Mouse (Mus musculus) lung, postnatal 0 days (tissue): ENCODE measurements around the gene Cep131. TPM values are rescaled to one million over a fixed set of nuclear protein-coding genes. Genes with fewer than 3 reads are reported as not detected.

ENCODE experiments used
- ATAC-seq: fragments of 200-750 bp; cut with Nextera tagmentation; 2 replicates; pipeline ENCODE4 v1.8.0; 2017; ENCODE audit warnings: moderate library complexity
- DNase-seq: peaks from one replicate; pipeline ENCODE4 v3.0.0-alpha.2; 2016; ENCODE audit warnings: low spot score
- H3K27ac ChIP-seq: fragments of 300-500 bp; sonication (generic); 2 replicates; pipeline ENCODE4 v1.5.1; 2014; ENCODE audit warnings: antibody characterized with exemption, mild to moderate bottlenecking, low read length, mixed read lengths
- H3K27me3 ChIP-seq: fragments of 300-500 bp; sonication (generic); replicated peaks from 2 replicates; pipeline ENCODE4 v1.6.1; 2014; ENCODE audit warnings: low read length, mixed read lengths; ENCODE audit not compliant: insufficient read depth
- H3K36me3 ChIP-seq: fragments of 300-500 bp; sonication (generic); 2 replicates; pipeline ENCODE4 v1.6.1; 2014; ENCODE audit warnings: low read length, mixed read lengths; ENCODE audit not compliant: insufficient read depth
- H3K4me1 ChIP-seq: fragments of 300-500 bp; sonication (generic); 2 replicates; pipeline ENCODE4 v1.6.1; 2014; ENCODE audit warnings: antibody characterized with exemption, low read depth, low read length, mixed read lengths; ENCODE audit not compliant: insufficient read depth
- H3K4me2 ChIP-seq: fragments of 300-500 bp; sonication (generic); replicated peaks from 2 replicates; pipeline ENCODE4 v1.6.1; 2014; ENCODE audit warnings: low read depth, mild to moderate bottlenecking, low read length, moderate library complexity, mixed read lengths
- H3K4me3 ChIP-seq: fragments of 300-500 bp; sonication (generic); 2 replicates; pipeline ENCODE4 v1.5.1; 2014; ENCODE audit warnings: low read depth, low read length
- H3K9ac ChIP-seq: fragments of 300-500 bp; sonication (generic); replicated peaks from 2 replicates; pipeline ENCODE4 v1.6.1; 2014; ENCODE audit warnings: low read depth, mild to moderate bottlenecking
- H3K9me3 ChIP-seq: fragments of 300-500 bp; sonication (generic); 2 replicates; pipeline ENCODE4 v1.6.1; 2016; ENCODE audit warnings: low read length, mixed read lengths
- CTCF ChIP-seq: IDR thresholded peaks from 2 replicates; pipeline ENCODE4 v1.5.1; 2016; ENCODE audit warnings: antibody characterized with exemption, mild to moderate bottlenecking
- EP300 ChIP-seq: IDR thresholded peaks from 2 replicates; pipeline ENCODE4 v1.6.1; 2016; ENCODE audit warnings: antibody characterized with exemption, mild to moderate bottlenecking, control low read depth
- WGBS: fragments of 180-500 bp; shearing (Covaris S2); extraction: QIAGEN DNeasy Blood & Tissue Kit; methylation state at CpG from one replicate; pipeline ENCODE4 v1.1.7; 2014; 5-methylcytosine and 5-hydroxymethylcytosine counted together
- polyA plus RNA-seq: library from polyadenylated mRNA; unstranded; fragments of >200 nt; fragmentation: Nextera tagmentation; extraction: Ambion mirVana; gene quantifications from 2 replicates; pipeline ENCODE4 v1.2.1, GENCODE M21; 2015

Cep131 gene
- polyA plus RNA-seq, 1 experiment from 2014 or later: 7.6 TPM

DNA sequence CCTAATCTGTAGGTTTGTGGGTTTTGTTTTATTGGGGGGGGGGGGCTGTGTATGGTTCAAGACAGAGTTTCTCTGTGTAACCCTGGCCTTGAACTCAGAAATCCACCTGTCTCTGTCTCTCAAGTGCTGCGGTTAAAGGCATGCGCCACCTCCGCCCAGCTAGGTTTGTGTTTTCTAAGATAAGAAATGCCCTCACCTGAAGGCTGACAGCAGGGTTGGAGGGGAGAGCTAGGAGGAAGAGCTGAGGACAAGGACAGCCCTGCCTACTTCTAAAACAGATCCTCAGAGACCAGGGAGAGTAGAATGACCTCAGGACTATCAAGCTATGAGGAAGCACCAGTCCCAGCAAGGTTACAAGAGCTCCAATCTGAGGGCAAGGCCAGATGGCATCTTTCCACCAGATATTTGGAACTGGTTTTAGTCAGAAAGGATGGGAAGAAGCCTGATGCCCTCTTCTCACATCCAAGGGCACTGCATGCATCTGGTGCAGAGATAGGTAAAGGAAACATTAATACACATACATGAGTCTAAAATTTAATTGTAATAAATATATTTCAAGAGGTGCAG lies 16.9 kb upstream of the Cep131 start:
- H3K4me1 ChIP-seq: peaks cover 5% of the 10 kb centered on the region; the same call in 1 of the 2 replicates
- no peaks in the 10 kb centered on the region for H3K9me3 ChIP-seq
- no peak overlapping the region for H3K9ac ChIP-seq
- H3K4me3 ChIP-seq: no peak overlapping the region
- TF ChIP-seq CTCF: no peak
- no peak for TF ChIP-seq EP300
- WGBS: 71% methylated on average over 3 of the region's 3 CpGs
- H3K4me2 ChIP-seq: no peak overlapping the region
- no peak for ATAC-seq
- peaks cover 27% of the 10 kb centered on the region for H3K36me3 ChIP-seq
- DNase-seq: no peak
- H3K27ac ChIP-seq: no peak overlapping the region
- H3K27me3 ChIP-seq: no peaks in the 10 kb centered on the region

DNA sequence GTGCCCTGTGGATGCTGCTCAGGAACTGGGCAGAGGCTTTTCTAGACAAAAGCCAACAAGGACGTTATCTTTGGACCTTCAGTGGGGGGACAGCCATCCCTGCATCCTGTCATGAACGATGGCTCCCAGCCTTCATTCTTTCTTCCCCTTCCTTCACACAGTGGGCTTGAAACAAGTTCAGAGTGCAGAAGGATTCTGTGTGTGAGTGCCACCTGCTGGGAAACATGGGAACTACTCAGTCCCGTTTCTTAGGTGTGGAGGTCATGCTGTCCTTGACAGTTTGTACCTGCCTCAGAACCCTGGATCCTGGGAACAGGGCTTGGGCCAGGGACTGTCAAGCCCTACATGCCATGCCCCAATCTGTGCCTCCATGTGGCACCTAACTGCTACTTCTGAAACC lies 14.4 kb upstream of the Cep131 start:
- no peak overlapping the region for H3K27ac ChIP-seq

DNA sequence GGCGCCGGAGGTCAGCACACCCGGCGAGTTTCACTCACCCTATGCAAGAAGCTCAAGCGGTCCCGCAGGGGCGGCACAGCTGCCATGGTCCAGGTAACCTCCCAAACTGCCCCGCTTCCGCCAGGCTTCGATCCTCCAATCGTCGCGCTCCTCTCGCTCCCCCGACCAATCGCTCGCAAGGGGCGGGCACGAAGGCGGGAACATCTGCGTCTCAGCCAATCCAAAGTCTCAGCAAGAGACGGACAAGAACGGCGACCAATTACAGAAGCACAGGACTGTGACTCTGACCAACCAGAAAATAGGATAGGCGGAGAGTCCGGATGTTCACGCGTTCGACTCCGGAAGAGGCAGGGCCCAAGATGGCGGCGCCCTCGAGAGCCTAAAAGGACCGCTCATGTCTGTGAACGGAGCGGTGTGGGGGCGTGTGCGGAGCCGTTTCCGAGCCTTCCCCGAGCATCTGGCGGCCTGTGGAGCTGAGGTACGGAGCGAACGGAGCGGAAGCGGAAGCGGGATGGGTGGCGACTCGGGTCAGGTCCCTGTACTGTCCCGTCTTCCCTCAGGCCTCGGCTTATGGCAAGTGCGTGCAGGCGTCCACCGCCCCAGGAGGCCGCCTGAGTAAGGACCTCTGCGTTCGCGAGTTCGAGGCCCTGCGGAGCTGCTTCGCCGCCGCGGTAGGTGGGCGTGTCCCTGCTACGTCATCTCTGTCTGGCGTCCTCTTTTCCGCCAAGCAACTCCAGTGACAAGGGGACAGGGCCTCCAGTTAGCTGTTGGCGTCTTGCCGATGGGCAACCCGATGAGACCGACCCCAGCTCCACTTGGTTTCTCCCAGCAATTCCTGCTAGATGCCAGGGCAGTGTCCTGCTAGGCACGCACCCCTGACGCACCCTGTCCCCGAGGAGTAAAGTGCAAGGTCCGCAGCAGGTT lies 12.2 kb upstream of the Cep131 start, which contains the start of the genes Tepsin and Ndufaf8:
Gene Tepsin, minus strand, starts transcription at position 144 of the 924 bp plus-strand sequence.
Gene Ndufaf8, plus strand, starts transcription at position 341 of the 924 bp plus-strand sequence.
- peak; percentile 99 for ATAC-seq

More for the DNA sequence above, 14.4 kb upstream of the Cep131 start:
- TF ChIP-seq CTCF (peak; percentile 91), EP300 (no peak)
- Histone ChIP-seq H3K4me1 (peaks cover 10% of the 10 kb centered on the region; the same call in 1 of the 2 replicates), H3K36me3 (peaks cover 16% of the 10 kb centered on the region), H3K9ac (no peak overlapping the region), H3K27me3 (no peaks in the 10 kb centered on the region), H3K4me3 (no peak overlapping the region), H3K4me2 (no peak overlapping the region), H3K9me3 (no peaks in the 10 kb centered on the region)
- ATAC-seq (no peak), DNase-seq (peak; percentile 76)
- WGBS: 0% methylated on average over 3 of the region's 3 CpGs

DNA sequence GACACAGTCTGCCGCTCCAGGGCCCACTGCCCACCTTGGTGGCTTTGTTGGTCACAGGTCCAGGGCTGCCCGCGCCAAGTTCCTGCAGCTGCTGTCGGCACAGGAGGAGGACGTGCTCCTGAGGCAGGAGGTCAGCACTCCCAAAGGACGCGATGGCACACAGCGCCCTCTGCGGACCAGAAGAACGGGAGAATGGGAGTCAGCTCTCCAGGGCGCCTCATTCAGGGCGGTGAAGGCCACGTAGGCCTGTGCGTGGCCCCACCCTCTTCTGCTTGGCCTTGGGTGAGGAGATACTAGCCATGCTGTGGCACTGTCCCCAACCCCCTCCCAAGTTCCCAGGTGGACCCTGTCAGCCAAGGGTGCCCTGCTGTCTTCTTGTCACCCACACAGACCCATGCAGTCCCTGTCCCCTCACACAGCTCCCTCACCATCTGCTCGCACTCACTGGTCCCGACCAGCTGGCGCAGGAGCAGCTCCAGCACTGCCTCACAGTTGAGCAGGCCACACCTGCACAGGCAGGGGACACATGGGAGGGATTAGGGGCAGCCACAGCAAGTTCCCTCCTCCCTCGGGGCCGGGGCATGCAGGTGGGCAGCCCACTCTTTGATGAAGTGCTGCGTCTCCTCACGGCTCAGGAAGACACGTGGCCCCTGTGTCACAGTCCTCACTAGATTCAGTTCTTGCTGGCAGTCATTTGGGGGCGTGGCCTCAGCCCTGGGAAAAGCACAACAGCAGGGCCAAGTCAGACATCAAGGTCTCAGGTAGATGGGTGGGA lies 6.4 kb upstream of the Cep131 start:
- Histone ChIP-seq H3K4me3 (no peak overlapping the region), H3K36me3 (peaks cover 18% of the 10 kb centered on the region), H3K4me1 (peaks cover 5% of the 10 kb centered on the region; the same call in 1 of the 2 replicates), H3K9ac (no peak overlapping the region), H3K27me3 (no peaks in the 10 kb centered on the region), H3K4me2 (no peak overlapping the region), H3K27ac (no peak overlapping the region), H3K9me3 (no peaks in the 10 kb centered on the region)
- no peak for ATAC-seq
- TF ChIP-seq EP300: no peak
- TF ChIP-seq CTCF: peak; percentile 29; the same call in 1 of the 2 replicates
- 79% methylated on average over 23 of the region's 23 CpGs for WGBS
- no peak for DNase-seq

More for the DNA sequence above, 12.2 kb upstream of the Cep131 start, which contains the start of the genes Tepsin and Ndufaf8:
- peak within 1 kb of the TSS; percentile 91 for H3K27ac ChIP-seq
- H3K27me3 ChIP-seq: no peaks in the 10 kb centered on the region
- H3K36me3 ChIP-seq: 0 out of 2 replicates have a peak, but pooled peaks cover 5% of the 10 kb centered on the region
- TF ChIP-seq EP300: peak; percentile 87
- no peak for TF ChIP-seq CTCF
- H3K4me2 ChIP-seq: peak within 1 kb of the TSS; percentile 79
- peak within 1 kb of the TSS; percentile 72 for H3K9ac ChIP-seq
- peaks cover 10% of the 10 kb centered on the region; the same call in 1 of the 2 replicates for H3K4me1 ChIP-seq
- no peaks in the 10 kb centered on the region for H3K9me3 ChIP-seq
- under 1% methylated on average over 73 of the region's 77 CpGs for WGBS
- peak within 1 kb of the TSS; percentile 72 for H3K4me3 ChIP-seq
- peak; percentile 98 for DNase-seq

- no peak overlapping the region for H3K27ac ChIP-seq
- H3K9me3 ChIP-seq: no peaks in the 10 kb centered on the region
- H3K4me1 ChIP-seq: peaks cover 5% of the 10 kb centered on the region; the same call in 1 of the 2 replicates
- H3K4me2 ChIP-seq: no peak overlapping the region
- ATAC-seq (no peak), DNase-seq (no peak)
- no peak overlapping the region for H3K4me3 ChIP-seq
- TF ChIP-seq EP300 (no peak), CTCF (no peak)
- peaks cover 18% of the 10 kb centered on the region for H3K36me3 ChIP-seq
- WGBS: 86% methylated on average over 4 of the region's 4 CpGs
- no peaks in the 10 kb centered on the region for H3K27me3 ChIP-seq
- H3K9ac ChIP-seq: no peak overlapping the region
Measured at GRCm38 (mm10) chr11:120090661-120091060, 4.0 kb upstream of the Cep131 start.
